Mouse (Mus musculus): ENCODE data around the gene Calr. TPM values are rescaled to one million over a fixed set of nuclear protein-coding genes. Genes with fewer than 3 reads are reported as not detected.
A peak's percentile ranks its signal among the peaks of the same experiment; 100 is the strongest.

The Calr gene
- polyA plus RNA-seq, 2 experiments from 2014 or later, result 269 to 303 TPM

DNA sequence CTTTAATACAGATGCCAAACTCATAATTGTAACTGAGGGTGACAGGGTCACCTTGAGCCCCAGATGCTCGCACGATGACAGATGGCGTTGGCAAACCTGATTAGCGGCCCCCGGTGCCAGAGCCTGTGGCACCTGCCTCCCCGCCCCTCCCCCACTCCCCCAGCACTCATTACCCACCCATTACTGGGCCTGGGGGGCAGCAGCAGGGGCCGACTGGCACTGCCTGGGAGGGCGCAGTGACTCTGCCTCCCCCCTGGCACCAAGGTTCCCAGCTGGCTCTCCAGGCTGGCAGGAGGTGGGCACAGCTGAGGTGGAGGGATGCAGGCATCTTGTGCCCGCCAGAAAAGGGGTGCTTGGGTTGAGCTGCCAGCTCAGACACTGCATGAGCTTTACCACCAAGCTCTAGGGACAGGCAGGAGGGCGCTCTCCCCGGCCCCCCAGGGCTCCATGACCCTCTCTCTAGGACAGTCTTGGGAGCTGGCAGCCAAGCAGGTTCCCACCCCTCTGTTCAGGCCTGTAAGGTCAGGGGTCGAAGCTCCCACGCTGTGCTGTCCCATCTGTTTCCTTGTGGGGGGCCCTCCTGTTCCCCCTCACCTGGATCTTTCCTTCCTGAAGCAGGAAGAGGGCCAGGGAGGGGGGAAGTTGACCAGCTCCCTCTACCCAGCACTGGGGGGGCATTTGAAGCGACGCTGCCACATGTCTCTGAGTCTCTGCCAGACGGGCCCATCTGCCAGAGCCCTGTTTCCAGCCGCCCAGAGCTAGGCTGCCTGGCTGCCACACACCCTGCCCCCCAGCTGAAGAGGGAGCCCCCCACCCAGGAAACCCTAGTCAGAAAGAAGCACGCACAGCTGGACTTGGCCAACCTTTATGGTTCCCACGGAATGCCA is 31.9 kb downstream of the Calr start:
- no peak for ATAC-seq

DNA sequence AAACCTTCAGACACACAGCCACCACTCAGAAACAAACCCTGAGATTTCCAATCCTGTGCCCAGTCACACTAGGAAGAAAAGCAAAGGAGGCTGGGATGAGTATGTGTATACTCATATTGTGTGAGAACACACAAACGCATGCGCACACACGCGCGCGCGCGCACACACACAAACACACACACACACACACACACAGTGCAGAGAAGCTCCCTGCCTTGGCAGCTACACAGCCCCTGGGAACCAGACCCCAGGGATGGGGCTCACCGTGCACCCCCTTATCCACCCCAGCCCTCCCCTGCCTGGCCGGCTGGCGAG is 32.5 kb downstream of the Calr start:
- no peak for ATAC-seq

DNA sequence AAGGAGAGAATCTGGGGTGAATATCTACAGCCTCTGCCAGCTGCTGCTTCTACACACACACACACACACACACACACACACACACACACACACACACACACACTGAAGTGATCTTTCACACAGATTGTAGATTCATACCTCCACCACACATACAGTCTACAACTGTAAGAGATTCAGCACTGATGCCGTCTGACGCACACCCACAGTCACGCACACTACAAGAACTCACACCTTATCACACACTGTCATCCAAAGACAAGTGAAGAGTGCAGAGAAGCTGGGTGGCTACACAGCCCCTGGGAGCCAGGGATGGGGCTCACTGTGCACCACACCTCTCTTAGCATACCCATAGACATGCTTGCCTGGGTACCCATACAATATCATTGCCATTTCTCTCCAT is 32.9 kb downstream of the Calr start:
- ATAC-seq, result no peak

GRCm38 (mm10) chr8:84813059-84813458 is 33.7 kb downstream of the Calr start:
- ATAC-seq, result peak; percentile 72

DNA sequence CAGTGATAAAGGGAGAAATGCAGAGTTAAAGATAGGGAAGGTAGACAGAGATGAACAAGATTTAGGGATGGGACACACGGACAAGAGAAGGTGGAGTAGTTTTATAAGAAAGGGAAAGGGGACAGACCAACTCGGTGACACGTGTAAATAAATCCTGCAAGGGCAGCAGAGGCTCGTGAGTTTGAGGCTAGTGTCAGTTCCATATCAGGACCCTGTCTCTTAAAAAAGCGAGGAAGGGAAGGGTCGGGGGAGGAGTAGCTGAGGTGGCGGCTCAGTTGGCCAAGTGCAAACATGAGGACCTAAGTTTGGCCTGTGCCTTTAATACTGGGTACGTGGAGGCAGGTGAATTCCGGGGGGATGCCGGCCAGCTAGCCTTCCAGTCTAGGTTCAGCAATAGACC is 35.4 kb downstream of the Calr start:
- ATAC-seq, result no peak

DNA sequence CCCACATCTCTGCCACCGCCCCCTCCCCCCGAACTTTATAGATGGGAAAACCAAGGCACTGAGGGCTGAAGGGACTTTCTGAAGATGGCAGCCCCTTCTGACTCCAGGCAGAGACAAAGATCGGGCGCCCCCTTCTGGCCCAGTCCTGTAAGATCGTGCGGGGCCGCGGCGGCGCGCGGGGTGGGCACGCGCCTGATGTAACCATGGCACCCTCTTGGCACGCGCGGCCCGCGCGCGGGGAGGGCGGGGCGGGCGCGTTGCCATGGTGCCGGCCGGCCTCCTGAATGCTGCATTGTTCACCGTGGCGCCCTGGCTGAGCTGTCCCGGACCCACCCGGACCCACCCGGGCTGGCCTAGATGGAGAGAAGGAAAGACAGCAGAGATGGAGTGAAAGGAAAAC is 35.8 kb downstream of the Calr start:
- peak; percentile 61 for ATAC-seq

DNA sequence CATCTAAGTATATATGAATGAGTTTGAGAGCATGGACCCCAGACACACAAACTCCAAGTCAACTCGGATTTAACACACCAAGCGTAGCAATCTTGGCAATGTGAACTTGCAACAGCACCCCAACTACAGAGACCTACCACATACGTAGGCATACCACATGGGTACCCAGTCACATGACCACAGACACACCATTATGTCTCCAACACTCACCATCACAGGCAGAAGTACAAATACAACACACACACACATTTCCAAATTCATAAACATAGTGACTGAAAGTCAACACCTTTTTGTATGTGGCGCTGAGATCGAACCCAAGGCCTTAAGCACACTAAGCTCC is 36.8 kb downstream of the Calr start:
- no peak for ATAC-seq

DNA sequence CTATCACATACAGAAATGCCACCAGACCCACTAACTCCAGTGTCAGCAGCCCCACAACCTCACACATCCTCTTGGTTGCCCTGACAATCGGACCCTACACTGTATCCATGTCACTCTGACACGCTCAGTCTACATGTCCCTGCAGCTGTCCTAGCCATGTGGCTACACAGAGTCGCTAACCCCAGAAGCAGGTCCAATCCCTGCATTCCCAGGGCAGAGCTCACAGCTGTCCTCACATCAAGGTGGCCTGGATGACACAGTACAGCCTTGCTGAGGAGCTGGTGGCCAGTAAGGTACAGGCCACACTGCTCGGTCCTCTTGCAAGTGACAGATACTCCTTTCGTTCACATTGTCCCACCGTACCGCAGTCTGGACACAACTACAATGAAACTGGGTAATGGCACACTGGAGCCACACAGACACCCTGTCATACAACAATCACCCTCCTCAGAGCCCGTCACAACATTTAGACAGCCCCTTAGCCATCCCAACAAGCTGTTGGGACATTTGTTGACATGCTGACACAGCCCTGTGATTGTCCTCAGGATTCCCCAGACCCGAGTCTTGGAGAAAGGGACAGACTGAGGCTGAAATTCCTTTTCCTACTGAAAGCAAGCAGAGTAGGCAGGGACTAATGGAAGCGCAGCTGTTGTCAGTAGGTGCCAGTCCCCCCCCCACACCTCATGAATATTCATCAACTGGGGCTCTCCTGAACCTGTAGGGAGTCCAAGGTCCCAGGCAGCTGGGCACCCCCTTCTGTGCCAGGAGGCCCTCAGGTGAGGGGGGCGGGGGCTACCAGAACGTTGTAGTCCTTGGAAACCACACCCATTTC is 37.4 kb downstream of the Calr start:
- no peak for ATAC-seq

- ATAC-seq, result no peak
These were observed 40.7 kb downstream of the Calr start for GRCm38 (mm10) chr8:84806031-84806430.

GRCm38 (mm10) chr8:84799999-84800831 is 46.5 kb downstream of the Calr start, which contains the start of gene Nfix:
Nfix (minus strand) TSS chr8:84800344.
- peak; percentile 14 for ATAC-seq

GRCm38 (mm10) chr8:84799136-84799931 is 47.4 kb downstream of the Calr start:
- no peak for ATAC-seq

- ATAC-seq, result no peak
These were observed 48.1 kb downstream of the Calr start for GRCm38 (mm10) chr8:84798446-84799135.

DNA sequence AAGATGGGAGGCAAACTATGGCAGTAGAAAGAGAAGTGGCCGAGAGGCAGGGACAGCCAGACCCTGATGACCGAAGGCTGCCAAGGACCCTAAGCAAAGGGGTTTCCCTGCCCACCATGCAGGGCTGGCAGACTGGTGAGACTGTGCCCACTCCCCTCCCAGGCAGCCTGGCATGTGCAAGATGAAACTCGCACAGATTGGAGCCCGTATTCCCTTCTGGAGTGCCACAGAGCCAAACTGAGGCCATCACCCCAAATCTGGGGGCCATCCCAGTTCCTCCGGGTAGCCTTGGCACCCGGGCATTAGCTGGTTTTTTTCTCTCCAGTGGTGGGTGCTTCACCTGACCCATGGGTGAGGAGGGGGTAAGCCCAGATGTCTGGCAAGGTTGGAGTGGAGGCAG is 48.8 kb downstream of the Calr start:
- ATAC-seq, result no peak

- no peak for ATAC-seq
These were observed 49.4 kb downstream of the Calr start for GRCm38 (mm10) chr8:84797256-84797797.

- ATAC-seq, result no peak
These were observed 52.2 kb downstream of the Calr start for GRCm38 (mm10) chr8:84794486-84794885.

GRCm38 (mm10) chr8:84793791-84794485 is 52.8 kb downstream of the Calr start:
- ATAC-seq, result no peak

DNA sequence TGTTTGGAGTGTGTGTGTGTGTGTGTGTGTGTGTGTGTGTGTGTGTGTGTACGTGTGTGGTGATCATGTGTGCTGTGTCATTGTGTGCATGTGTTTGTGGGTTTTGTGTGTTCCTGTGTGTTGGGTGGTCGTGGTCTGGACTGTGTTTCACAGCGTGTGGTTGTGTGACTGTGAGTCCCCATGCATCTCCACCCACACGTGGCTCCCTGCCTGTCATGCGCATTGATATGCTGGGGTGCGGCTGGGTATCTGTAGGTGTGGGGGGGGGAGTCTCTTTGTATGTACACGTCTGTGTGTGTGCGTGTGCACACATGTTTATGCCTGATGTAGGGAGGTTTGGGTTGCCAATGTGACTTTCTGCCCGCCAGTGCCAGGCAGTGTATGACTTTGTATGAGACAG is 53.6 kb downstream of the Calr start:
- no peak for ATAC-seq

GRCm38 (mm10) chr8:84792429-84792947 is 54.2 kb downstream of the Calr start:
- ATAC-seq, result no peak

All from activated CD4-positive, CD25-positive, alpha-beta regulatory T cell, adult 4 months (primary cell).